Mouse (Mus musculus): Measurements from ENCODE around the gene Pip5k1c.

Pip5k1c gene

DNA sequence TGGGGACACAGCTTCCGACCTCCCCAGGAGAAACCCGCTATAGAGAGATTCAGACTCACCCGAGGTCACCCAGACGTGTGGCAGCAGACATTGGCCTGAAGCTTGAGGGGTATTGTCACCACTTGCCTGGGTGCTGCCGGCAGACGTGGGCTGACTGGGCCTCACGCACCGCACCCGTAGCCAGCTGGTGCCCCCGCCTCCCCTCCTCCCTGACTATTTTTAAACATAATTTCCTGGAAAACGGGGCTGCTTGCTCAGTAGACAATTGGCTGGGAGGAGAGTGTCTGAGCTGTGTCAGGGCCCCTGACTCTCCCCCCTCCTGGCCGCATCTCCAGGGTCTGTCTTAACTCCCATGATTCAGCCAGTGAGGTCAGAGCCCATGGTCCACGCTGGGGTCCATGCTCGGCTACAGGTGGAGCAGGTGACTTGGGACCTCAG, 10.0 kb downstream of the Pip5k1c start:
- no peak for DNase-seq (ENCODE audit: low spot score)

GRCm38 (mm10) chr10:81303258-81303657, 10.5 kb downstream of the Pip5k1c start:
- no peak for DNase-seq (ENCODE audit: low spot score)

GRCm38 (mm10) chr10:81303761-81304160, 11.0 kb downstream of the Pip5k1c start:
- DNase-seq (ENCODE audit: low spot score): no peak

- no peak for DNase-seq (ENCODE audit: low spot score)
Observed at GRCm38 (mm10) chr10:81304597-81305238, 12.0 kb downstream of the Pip5k1c start.

DNA sequence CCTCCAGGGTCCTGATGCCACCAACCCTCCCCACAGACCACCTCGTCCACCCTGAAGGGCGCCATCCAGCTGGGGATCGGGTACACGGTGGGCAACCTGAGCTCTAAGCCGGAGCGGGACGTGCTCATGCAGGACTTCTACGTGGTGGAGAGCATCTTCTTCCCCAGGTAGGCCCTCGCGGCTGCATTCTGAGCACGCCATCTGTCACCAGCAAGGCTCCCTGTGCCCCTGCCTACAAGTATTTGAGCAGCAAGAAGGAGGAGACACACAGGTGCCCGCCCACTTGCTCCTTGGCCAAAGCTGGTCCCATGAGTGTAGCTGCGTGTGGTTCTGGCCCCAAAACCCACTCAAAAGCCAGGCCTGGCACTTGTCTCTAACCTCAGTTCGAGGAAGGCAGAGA, 12.9 kb downstream of the Pip5k1c start:
- no peak for DNase-seq (ENCODE audit: low spot score)

DNA sequence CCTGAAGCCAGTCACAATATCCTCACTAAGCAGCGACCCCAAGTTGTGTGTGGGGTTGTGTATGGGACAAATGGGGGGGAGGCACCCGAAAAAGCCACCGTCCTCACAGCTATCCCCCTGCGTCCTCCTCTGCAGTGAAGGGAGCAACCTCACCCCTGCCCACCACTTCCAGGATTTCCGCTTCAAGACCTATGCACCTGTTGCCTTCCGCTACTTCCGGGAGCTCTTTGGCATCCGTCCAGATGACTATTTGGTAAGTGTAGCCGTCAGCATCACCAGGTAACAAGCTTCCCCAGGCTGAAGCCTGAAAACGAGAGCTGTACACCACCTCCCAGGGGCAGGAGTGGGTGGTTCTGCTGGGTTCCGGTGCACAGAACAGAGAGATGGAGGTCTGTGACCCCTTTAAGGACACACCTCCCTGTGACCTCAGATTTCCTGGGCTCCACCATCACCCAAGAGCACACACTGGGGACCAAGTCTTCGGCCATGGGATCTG, 13.5 kb downstream of the Pip5k1c start:
- DNase-seq (ENCODE audit: low spot score): no peak

DNA sequence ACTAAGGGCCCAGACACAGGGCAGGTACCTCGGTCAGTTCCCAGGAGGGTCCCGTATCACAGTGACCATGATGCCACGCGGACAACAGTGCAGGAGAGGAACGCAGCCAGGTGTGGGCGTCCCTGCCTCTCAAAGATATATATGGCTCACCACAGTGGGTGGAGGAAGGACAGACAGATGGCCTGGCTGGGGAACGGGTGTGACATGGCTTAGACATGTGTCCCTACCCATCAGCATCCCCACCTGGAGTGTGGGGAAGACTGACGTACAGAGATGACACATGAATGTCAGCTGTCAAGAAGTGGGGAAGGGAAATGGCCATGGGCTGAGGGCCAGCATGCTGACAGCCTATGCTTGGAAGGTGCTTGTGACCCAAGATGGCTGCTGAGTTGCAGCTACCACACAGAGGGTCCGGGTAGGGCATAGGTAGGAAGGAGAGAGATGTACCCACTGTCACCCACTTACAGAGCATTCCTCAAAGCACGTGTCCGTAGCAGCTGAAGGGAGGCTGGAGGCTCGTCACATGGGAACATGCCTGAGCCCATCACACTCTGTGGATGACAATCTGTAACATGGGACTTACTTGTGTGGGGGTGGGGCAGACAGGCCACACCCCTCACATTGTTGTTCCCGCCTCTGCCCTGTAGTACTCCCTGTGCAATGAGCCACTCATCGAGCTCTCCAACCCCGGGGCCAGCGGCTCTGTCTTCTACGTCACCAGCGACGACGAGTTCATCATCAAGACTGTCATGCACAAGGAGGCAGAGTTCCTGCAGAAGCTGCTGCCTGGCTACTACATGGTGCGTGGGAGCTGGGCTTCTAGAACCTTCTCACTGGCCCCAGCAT, 14.3 kb downstream of the Pip5k1c start:
- no peak for DNase-seq (ENCODE audit: low spot score)

- DNase-seq (ENCODE audit: low spot score): no peak
Observed at GRCm38 (mm10) chr10:81309571-81309970, 16.8 kb downstream of the Pip5k1c start.

DNA sequence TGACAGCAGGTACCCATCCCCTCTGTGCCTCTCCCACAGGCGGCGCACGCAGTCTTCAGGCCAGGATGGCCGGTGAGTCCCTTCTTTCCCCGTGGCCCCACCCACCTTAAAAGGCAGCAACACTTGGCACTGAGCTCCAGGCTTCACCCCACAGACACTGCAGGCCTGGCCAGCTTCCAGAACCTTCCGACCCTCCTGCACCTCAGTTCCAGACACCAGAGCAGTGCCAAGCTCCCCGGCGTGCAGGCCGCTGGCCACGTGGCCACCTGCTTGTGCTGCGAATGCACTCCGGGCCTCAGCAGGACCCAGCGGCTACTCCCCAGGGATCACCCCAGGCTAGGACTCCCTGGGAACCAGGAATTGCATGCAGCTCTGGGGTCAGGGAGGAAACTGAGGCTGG, 20.8 kb downstream of the Pip5k1c start:
- DNase-seq (ENCODE audit: low spot score): no peak

- no peak for DNase-seq (ENCODE audit: low spot score)
Observed at GRCm38 (mm10) chr10:81314201-81314600, 21.4 kb downstream of the Pip5k1c start.

- DNase-seq (ENCODE audit: low spot score): no peak
Observed at GRCm38 (mm10) chr10:81315587-81315986, 22.8 kb downstream of the Pip5k1c start.

DNA sequence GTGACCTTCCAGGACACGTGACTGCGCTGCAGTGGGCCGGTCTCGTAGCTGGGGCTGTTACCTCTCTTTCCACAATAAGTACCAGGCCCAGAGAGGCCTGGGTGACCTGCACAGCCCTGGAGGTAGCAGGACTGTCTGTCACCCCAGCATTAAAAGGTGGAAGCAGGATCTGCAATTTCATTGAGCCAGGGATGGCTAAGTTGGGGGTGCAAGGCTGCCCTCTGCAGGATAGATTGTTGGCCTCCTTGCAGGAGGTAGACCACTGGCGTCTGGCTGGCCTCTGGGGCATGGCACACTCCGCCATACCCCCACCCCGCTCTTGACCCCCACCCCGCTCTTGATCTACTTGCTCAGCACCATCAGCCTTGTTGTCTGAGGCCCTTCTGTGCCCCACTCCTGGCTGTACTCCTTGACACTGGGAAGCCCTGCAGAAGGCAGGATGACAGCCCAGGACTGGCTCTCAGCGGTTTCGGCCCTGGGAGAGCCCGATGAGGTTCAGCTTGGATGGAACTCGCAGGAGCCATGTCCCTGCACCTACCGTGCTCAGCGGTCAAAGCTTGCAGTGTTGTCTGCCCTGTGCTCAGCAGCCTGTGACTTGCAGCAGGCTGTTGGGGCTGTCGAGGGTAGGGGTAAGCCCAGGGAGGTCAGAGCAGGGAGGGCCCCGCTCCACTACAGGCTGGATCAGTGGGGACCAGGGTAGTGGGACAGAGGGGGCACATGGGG, 23.7 kb downstream of the Pip5k1c start:
- DNase-seq (ENCODE audit: low spot score): no peak

- DNase-seq (ENCODE audit: low spot score): peak; percentile 80
Observed at GRCm38 (mm10) chr10:81317273-81317672, 24.5 kb downstream of the Pip5k1c start.

DNA sequence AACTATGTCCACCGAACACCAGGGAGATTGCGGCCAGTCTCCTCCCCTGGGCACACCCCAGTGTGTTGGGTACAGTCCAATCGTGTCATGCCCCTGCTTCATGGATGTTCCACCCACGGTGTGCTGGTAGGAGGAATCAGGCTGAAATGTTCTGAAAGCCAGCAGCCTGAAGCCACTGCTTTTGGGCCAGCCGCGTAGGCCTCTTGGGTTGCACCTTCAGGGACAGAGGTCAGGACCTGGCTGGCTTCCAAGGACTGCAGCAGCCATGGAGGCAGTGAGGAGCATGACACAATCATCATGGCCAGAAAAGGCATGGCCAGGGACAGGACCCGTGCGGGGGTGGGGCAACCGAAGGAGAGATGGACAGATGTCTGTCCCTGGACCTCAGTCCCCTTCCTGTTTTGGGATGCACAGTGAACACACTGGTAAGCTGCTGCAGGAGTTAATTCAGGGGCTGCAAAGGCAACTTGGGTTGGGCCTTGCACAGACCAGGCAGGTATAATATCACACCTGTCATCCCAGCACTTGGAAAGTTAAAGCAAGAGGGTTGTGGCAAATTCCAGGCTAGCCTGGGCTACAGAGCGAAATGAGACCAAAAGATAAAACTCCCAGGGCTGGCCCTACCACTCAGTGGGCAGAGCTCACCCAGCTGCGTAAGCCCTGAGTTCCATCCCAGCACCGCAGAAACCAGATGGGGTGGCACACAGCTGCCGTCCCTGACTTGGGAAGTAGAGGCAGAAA, 26.0 kb downstream of the Pip5k1c start:
- DNase-seq (ENCODE audit: low spot score): peak; percentile 46

DNA sequence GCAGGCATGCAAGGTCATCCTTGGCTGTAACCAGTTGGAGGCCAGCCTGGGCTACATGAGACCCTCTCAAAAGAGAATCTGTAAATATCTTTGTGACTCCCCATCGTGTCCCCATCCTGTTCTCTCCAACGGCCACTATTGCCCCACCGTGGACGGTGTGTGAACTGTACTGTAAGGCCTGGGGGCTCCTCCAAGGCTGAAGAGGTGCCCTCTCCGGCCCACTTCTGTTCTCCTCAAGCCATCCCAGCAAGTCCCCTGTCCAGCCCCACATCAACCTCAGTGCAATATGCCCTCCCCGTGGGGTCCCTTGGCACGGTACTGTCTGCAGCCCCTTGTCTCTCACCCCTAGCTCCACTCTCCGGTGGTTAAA, 26.6 kb downstream of the Pip5k1c start:
- no peak for DNase-seq (ENCODE audit: low spot score)

- peak; percentile 96 for DNase-seq (ENCODE audit: low spot score)
Observed at GRCm38 (mm10) chr10:81319741-81320549, 27.2 kb downstream of the Pip5k1c start.

DNA sequence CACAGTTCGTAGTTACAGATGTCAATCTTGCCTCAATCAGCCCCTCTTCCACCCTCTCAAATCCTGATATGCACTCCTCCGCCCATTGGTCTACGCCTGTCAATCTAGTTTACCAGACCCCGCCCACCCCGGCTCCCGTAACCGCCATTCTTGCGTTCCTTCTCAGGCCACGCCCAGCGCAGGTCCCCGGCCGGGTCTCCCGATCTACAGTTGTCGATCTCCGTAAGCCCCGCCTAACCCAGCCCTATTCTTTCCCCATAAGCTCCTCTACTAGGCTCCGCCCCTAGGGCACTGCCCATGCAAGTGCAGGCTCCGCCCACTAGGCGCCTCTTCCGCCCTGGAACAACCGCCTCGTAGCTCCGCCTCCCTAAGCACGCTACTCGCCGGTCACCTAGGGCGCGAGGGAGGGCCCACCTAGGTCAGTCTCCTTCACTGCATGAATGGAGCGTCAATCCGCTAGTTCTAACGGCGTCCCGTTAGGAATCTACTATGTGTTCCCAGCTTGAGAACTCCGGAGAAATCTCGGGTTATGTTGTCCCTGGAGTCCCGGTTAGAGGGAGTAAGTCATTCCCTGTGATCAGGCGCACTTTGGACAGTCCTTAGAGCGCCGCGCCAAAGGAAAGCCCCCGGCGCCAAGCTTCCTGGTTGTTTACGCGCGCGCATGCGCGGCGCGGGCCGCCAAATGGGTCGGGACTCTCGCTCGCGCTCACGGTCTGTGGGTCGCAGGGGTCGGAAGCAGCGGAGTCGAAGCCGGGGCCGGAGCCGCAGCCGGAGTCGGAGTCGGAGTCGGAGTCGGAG, 28.0 kb downstream of the Pip5k1c start, which contains the start of gene Cactin:
Gene Cactin, plus strand, starts transcription at position 554 of the 798 bp plus-strand sequence.
- peak; percentile 100 for DNase-seq (ENCODE audit: low spot score)

- no peak for DNase-seq (ENCODE audit: low spot score)
Observed at GRCm38 (mm10) chr10:81321436-81321835, 28.7 kb downstream of the Pip5k1c start.

GRCm38 (mm10) chr10:81322444-81322843, 29.7 kb downstream of the Pip5k1c start:
- DNase-seq (ENCODE audit: low spot score): no peak

DNA sequence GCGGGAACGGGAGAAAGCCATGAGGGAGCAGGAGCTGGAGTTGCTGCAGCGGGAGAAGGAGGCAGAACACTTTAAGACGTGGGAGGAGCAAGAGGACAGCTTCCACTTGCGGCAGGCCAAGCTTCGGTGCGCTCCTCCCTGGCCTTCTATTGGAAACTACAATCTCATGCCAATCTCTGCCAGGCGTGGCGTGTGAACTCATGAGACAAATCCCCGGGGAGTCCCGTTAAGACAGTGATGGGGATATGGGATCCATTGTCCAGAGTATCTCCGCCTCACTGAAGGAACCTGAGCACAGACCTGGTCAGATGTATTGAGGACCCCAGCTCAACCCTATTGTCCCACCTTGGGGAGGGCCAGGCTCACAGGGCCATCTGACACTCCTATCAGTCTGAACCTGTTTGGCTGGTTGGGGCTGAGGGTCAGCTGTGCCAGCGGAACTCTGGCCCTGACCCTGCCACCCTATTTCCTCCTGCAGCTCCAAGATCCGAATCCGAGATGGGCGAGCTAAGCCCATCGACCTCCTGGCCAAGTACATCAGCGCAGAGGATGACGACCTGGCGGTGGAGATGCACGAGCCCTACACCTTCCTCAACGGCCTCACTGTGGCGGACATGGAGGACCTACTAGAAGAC, 30.5 kb downstream of the Pip5k1c start:
- no peak for DNase-seq (ENCODE audit: low spot score)
